Comparison of ENCODE assay signal across 8 mouse cellular contexts in genomic region chr5:114356250-114356935, GRCm38 (mm10). TPM values are rescaled to one million over a fixed set of nuclear protein-coding genes. Genes with fewer than 3 reads are reported as not detected.
DNase-seq lines count a peak whose midpoint lies in the region; ATAC-seq and TF ChIP-seq lines count a peak whose summit lies in the region.

No protein-coding gene starts in this region.

- H3K27me3 ChIP-seq in intestine, embryonic 14.5 days (replicated peaks; ENCODE audit: control insufficient read depth, insufficient read depth, low read length): no peaks in the 10 kb centered on the region
- no peaks in the 10 kb centered on the region for H3K27me3 ChIP-seq in spleen, adult 2 months (ENCODE audit: control insufficient read depth, insufficient read depth, low read length)

- no peaks in the 10 kb centered on the region for H3K9me3 ChIP-seq in intestine, embryonic 14.5 days (ENCODE audit: control insufficient read depth, low read length)

- 0 out of 2 replicates have a peak overlapping the region, but pooled peaks have one; percentile 3 for H3K4me3 ChIP-seq in intestine, embryonic 14.5 days (ENCODE audit: low read depth, low read length)
- no peak overlapping the region for H3K4me3 ChIP-seq in spleen, adult 2 months (ENCODE audit: extremely low read depth, insufficient read depth, insufficient read length)

- H3K27ac ChIP-seq in intestine, embryonic 14.5 days (ENCODE audit: low read depth): peak overlapping the region; percentile 89
- no peak overlapping the region for H3K27ac ChIP-seq in spleen, adult 2 months (ENCODE audit: insufficient read depth, low read length)

- peak; percentile 29; the same call in 1 of the 2 replicates for TF ChIP-seq CTCF in spleen, adult 2 months (IDR thresholded peaks at IDR 0.05; ENCODE audit: extremely low read depth, insufficient read depth, insufficient read length, insufficient replicate concordance)

- peak; percentile 57 to 62 for DNase-seq in cerebellum, postnatal 10 days
- peak; percentile 84 for DNase-seq in embryo, embryonic 10.5 days (ENCODE audit: low spot score)
- DNase-seq in gastrocnemius, postnatal 14 days: peak; percentile 77
- DNase-seq in intestine, embryonic 14.5 days (ENCODE audit: low spot score): no peak
- DNase-seq in left cerebral cortex, postnatal 14 days (ENCODE audit: low spot score in 2 of 2): peak; percentile 73 to 90
- DNase-seq in spleen, adult 2 months (ENCODE audit: low read depth in 1 of 2, low spot score in 2 of 2): peak; percentile 41 to 58

- 17% methylated on average over 7 of the region's 7 CpGs for WGBS in intestine, embryonic 14.5 days
- WGBS in spleen, adult 2 months: 26% methylated on average over 7 of the region's 7 CpGs

- intact Hi-C loops in gastrocnemius, postnatal 14 days (cut with DNase I; ENCODE audit: low total_unique reads): no loop called here
- intact Hi-C loops in left cerebral cortex, postnatal 14 days (cut with DNase I): loop anchor here (2.0 to 5.0 kb wide), 2 partner anchors 24 to 39 kb away; partner anchors contain the start of genes Kctd10 and Ube3b

- peak overlapping the region; percentile 38 for H3K4me2 ChIP-seq in intestine, embryonic 14.5 days (ENCODE audit: low read length)

- H3K9ac ChIP-seq in intestine, embryonic 14.5 days (ENCODE audit: low read length): 0 out of 2 replicates have a peak overlapping the region, but pooled peaks have one; percentile 8

- peaks cover 22% of the 10 kb centered on the region for H3K4me1 ChIP-seq in intestine, embryonic 14.5 days (replicated peaks; ENCODE audit: control insufficient read depth, insufficient read depth, low read length)
- no peaks in the 10 kb centered on the region for H3K4me1 ChIP-seq in spleen, adult 2 months (ENCODE audit: control insufficient read depth, insufficient read depth, insufficient read length)

- TF ChIP-seq POLR2A in spleen, adult 2 months (IDR thresholded peaks at IDR 0.05; ENCODE audit: low read depth, low read length): no peak

- peaks cover 14% of the 10 kb centered on the region; the same call in 1 of the 2 replicates for H3K36me3 ChIP-seq in intestine, embryonic 14.5 days (ENCODE audit: control insufficient read depth, insufficient read depth, low read length)
- H3K36me3 ChIP-seq in spleen, adult 2 months (ENCODE audit: control insufficient read depth, insufficient read depth, low read length): no peaks in the 10 kb centered on the region; the same call in 1 of the 2 replicates

- no peak for ATAC-seq in cerebellum, adult (ENCODE audit: insufficient number of reproducible peaks, low FRiP score, low TSS enrichment)
- peak; percentile 78; the same call in 1 of the 2 replicates for ATAC-seq in intestine, embryonic 14.5 days (replicated peaks; ENCODE audit: low FRiP score, low TSS enrichment, low read depth)
- peak; percentile 94 for ATAC-seq in megakaryocyte-erythroid progenitor cell, adult 5-6 weeks (replicated peaks; ENCODE audit: low FRiP score, low TSS enrichment, poor library complexity, severe bottlenecking)

RNA-seq across cellular contexts. Expression of gene Kctd10, which starts 23.9 kb away (rescaled TPM):
- 10 to 100 TPM; 24.2 to 25.0 TPM for total RNA-seq in gastrocnemius, postnatal 14 days (2021)
- 116 and 131 TPM in 2 replicates for polyA plus RNA-seq in intestine, embryonic 14.5 days (2014; fragmentation: Nextera tagmentation; extraction: Ambion mirVana)
- total RNA-seq in left cerebral cortex, postnatal 14 days (2021): 10 to 100 TPM; 43.6 to 46.9 TPM
- 33.3 and 36.1 TPM in 2 replicates for total RNA-seq in megakaryocyte-erythroid progenitor cell, adult 5-6 weeks (2014; fragmentation: Nextera tagmentation)
- total RNA-seq in megakaryocyte-erythroid progenitor cell, adult 5-6 weeks (2017): 38.8 and 45.1 TPM in 2 replicates
- 64.4 and 76.5 TPM in 2 replicates for polyA plus RNA-seq in spleen, adult 2 months (2012; rRNA removed)

RNA-seq across cellular contexts. Expression of gene Ube3b, which starts 24.0 kb away (rescaled TPM):
- 10 to 100 TPM; 64.7 to 67.5 TPM for total RNA-seq in gastrocnemius, postnatal 14 days (2021)
- polyA plus RNA-seq in intestine, embryonic 14.5 days (2014; fragmentation: Nextera tagmentation; extraction: Ambion mirVana): 49.0 and 51.8 TPM in 2 replicates
- total RNA-seq in left cerebral cortex, postnatal 14 days (2021): 10 to 100 TPM; 80.4 to 85.6 TPM
- 39.5 and 50.3 TPM in 2 replicates for total RNA-seq in megakaryocyte-erythroid progenitor cell, adult 5-6 weeks (2014; fragmentation: Nextera tagmentation)
- total RNA-seq in megakaryocyte-erythroid progenitor cell, adult 5-6 weeks (2017): 16.6 and 17.3 TPM in 2 replicates
- polyA plus RNA-seq in spleen, adult 2 months (2012; rRNA removed): 44.4 and 53.1 TPM in 2 replicates
